Mouse (Mus musculus): ENCODE data around the gene Gm42742. TPM values are rescaled to one million over a fixed set of nuclear protein-coding genes. Genes with fewer than 3 reads are reported as not detected.
A peak's percentile ranks its signal among the peaks of the same experiment; 100 is the strongest.

Gene Gm42742
- polyA plus RNA-seq, 1 experiment from 2014 or later = 81.2 TPM

DNA sequence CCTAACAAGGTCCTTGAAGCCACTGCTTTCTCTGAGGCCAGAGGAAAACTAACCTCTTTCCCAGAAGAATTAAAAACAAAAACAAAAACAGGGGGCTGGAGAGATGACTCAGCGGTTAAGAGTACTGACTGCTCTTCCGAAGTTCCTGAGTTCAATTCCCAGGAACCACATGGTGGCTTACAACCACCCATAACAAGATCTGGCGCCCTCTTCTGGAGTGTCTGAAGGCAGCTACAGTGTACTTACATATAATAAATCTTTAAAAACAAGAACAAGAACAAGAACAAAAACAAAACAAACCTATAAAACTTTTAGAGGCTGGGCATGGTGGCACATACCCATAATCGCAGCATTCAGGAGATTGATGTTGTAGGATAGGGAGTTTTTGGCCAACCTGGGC is 24.4 kb downstream of the Gm42742 start:
- Histone ChIP-seq H3K36me3 (no peaks in the 10 kb centered on the region), H3K4me3 (replicated peaks) (no peak overlapping the region), H3K9me3 (no peaks in the 10 kb centered on the region), H3K4me1 (replicated peaks) (no peaks in the 10 kb centered on the region), H3K9ac (replicated peaks) (no peak overlapping the region), H3K27me3 (no peaks in the 10 kb centered on the region), H3K4me2 (no peak overlapping the region), H3K27ac (no peak overlapping the region)
- no peak for ATAC-seq (ENCODE audit: insufficient number of reproducible peaks, insufficient read depth, low FRiP score, low TSS enrichment, low read depth)
- WGBS = 90% methylated on average over 4 of the region's 4 CpGs

DNA sequence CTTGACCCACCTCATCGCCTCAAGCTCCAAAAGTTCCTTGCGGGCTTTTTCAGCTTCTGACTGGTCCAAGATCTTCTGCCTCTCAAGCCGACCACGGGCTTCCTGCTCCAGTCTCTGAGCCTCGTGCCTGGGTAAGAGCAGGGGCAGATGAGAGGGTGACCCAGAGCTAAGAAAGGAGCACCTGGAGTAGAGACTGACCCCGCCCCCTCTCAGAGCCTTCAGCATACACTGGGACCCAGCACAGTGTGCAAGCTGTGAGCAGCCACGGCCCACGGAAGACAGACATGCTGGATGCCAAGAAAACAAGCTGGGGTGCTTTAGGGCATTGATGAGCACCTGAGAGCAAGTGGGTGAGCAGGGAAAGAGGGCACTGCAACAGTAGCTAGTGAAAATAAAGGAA is 32.1 kb downstream of the Gm42742 start:
- Histone ChIP-seq H3K36me3 (no peaks in the 10 kb centered on the region), H3K9ac (replicated peaks) (no peak overlapping the region; the same call in 1 of the 2 replicates), H3K4me3 (replicated peaks) (no peak overlapping the region), H3K27me3 (no peaks in the 10 kb centered on the region), H3K4me1 (replicated peaks) (0 out of 2 replicates have a peak, but pooled peaks cover 4% of the 10 kb centered on the region), H3K27ac (no peak overlapping the region), H3K9me3 (no peaks in the 10 kb centered on the region), H3K4me2 (no peak overlapping the region)
- 76% methylated on average over 8 of the region's 8 CpGs for WGBS
- no peak for ATAC-seq (ENCODE audit: insufficient number of reproducible peaks, insufficient read depth, low FRiP score, low TSS enrichment, low read depth)

DNA sequence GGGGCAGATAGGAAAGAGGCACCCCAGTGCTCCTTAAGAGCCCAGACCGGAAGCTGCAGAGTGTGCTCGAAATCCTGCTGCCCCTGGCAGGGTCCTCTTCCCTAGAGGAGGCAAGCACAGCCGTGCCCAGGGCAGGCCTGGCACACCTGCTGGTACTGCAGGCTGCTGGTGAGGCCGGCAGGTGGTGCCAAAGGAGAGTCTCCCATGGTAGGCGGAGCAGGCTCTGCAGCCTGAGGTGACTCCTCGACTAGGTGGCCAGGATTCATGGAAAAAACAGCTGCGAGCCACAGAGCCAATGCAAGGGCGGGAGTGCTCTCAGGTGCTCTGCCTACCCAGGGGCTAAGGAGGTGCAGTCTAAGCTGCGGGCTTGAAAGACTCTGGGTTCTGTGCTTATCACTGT is 34.6 kb downstream of the Gm42742 start:
- H3K27ac ChIP-seq = no peak overlapping the region
- H3K27me3 ChIP-seq = no peaks in the 10 kb centered on the region
- H3K4me3 ChIP-seq (replicated peaks) = no peak overlapping the region
- H3K4me1 ChIP-seq (replicated peaks) = 0 out of 2 replicates have a peak, but pooled peaks cover 4% of the 10 kb centered on the region
- no peak for ATAC-seq (ENCODE audit: insufficient number of reproducible peaks, insufficient read depth, low FRiP score, low TSS enrichment, low read depth)
- H3K36me3 ChIP-seq = peaks cover 2% of the 10 kb centered on the region; the same call in 1 of the 2 replicates
- H3K9ac ChIP-seq (replicated peaks) = no peak overlapping the region
- no peaks in the 10 kb centered on the region for H3K9me3 ChIP-seq
- no peak overlapping the region for H3K4me2 ChIP-seq
- 42% methylated on average over 9 of the region's 9 CpGs for WGBS

DNA sequence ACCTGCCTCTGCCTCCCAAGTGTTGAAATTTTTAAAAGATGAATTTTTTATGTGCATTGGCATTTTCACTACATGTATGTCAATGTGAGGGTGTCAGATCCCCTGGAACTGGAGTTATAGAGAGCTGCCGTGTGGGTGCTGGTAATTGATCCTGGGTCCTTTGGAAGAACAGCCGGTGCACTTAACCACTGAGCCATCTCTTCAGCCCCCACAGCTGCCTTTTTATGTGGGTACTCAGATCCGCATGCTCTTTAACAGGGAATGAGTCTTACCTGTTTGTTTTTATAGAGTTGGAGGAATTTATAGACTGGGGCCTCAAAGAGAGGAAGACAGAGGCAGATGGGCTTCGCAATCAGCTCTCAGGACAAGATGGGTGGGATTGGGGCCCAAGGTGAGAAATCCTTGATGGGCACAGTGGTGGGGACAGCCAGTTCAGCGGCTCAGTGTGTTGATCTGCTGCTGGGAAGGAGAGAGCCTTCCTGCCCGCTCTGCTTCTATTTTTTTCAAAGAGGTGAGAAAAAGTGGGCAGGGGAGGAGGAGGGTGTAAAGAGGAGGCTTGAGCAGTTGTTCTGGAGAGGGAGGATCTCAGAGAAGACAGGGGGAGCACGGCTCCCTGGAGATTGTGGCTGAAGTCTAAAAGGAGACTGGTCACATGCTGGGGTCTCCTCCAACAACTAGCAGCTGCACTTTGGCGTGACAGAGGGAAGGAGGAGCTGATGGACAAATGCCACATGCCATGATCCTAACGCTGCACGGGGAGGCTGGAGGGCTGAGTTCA is 36.0 kb downstream of the Gm42742 start:
- H3K27ac ChIP-seq = no peak overlapping the region
- ATAC-seq (ENCODE audit: insufficient number of reproducible peaks, insufficient read depth, low FRiP score, low TSS enrichment, low read depth) = no peak
- H3K4me3 ChIP-seq (replicated peaks) = no peak overlapping the region
- peaks cover 15% of the 10 kb centered on the region for H3K36me3 ChIP-seq
- 33% methylated on average over 10 of the region's 10 CpGs for WGBS
- no peak overlapping the region for H3K4me2 ChIP-seq
- no peak overlapping the region for H3K9ac ChIP-seq (replicated peaks)
- no peaks in the 10 kb centered on the region for H3K27me3 ChIP-seq
- H3K9me3 ChIP-seq = no peaks in the 10 kb centered on the region
- 0 out of 2 replicates have a peak, but pooled peaks cover 4% of the 10 kb centered on the region for H3K4me1 ChIP-seq (replicated peaks)

DNA sequence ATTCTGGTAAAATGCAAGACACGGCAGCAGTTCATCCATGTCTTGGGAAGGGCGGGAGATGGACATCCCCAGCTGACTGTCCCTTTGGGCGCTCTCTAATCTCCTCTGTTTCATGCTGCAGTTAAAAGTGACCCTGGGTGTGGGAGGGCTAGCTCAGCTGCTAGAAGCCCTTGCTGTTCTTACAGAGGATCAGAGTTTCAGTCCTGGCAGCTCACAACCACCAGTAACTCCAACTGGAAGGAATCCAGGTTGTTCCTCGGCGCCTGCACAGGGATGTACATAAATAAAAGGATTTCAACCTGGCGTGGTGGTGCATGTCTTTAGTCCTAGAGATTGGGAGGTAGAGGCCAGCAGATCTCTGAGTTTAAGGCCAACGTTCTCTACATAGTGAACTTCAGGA is 37.8 kb downstream of the Gm42742 start:
- H3K4me2 ChIP-seq = no peak overlapping the region
- H3K9ac ChIP-seq (replicated peaks) = no peak overlapping the region
- 80% methylated on average over 7 of the region's 7 CpGs for WGBS
- H3K27me3 ChIP-seq = no peaks in the 10 kb centered on the region
- no peak overlapping the region for H3K27ac ChIP-seq
- ATAC-seq (ENCODE audit: insufficient number of reproducible peaks, insufficient read depth, low FRiP score, low TSS enrichment, low read depth) = no peak
- peaks cover 32% of the 10 kb centered on the region for H3K36me3 ChIP-seq
- H3K4me1 ChIP-seq (replicated peaks) = 0 out of 2 replicates have a peak, but pooled peaks cover 4% of the 10 kb centered on the region
- no peaks in the 10 kb centered on the region for H3K9me3 ChIP-seq
- no peak overlapping the region for H3K4me3 ChIP-seq (replicated peaks)

DNA sequence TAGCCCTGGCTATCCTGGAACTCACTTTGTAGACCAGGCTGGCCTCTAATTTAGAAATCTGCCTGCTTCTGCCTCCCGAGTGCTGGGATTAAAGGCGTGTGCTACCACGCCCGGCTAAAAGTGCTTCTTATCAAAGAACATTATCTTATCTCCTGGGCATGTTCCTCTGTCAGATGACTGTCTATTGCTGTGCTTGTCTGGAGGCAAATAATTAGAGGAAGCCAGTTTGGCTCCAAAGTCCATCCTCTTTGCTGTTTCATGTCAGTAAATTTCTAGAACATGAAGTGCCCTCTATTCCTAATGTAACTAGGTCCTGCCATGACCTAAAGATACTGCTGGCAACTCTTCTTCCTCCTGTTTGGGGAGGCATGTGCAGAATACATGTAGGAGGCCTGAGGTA is 38.8 kb downstream of the Gm42742 start:
- H3K4me2 ChIP-seq = no peak overlapping the region
- no peak overlapping the region for H3K9ac ChIP-seq (replicated peaks)
- peaks cover 37% of the 10 kb centered on the region for H3K36me3 ChIP-seq
- H3K4me1 ChIP-seq (replicated peaks) = peaks cover 8% of the 10 kb centered on the region; the same call in 1 of the 2 replicates
- no peak for ATAC-seq (ENCODE audit: insufficient number of reproducible peaks, insufficient read depth, low FRiP score, low TSS enrichment, low read depth)
- no peaks in the 10 kb centered on the region for H3K9me3 ChIP-seq
- H3K27me3 ChIP-seq = no peaks in the 10 kb centered on the region
- WGBS = 91% methylated on average over 4 of the region's 4 CpGs
- no peak overlapping the region for H3K27ac ChIP-seq
- no peak overlapping the region for H3K4me3 ChIP-seq (replicated peaks)

DNA sequence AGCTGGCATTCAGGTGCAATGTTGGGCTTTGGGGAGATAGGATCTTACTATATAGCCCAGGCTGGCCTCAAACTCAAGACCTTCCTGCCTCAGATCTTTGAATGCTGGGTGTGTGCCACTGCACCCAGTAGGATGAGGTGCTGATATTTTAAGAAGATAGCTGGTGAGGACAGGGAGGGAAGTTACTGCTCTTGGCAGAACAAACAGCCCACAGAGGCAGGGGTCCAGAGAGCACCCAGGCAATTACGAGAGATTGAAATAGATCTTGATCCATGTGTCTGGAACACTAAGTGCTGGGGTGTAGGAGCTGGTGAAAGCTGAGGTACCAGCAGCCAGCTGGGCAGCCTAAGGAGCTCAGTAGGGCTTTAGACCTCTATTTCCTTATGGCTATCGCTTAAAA is 39.3 kb downstream of the Gm42742 start:
- no peak overlapping the region for H3K4me3 ChIP-seq (replicated peaks)
- H3K4me1 ChIP-seq (replicated peaks) = peaks cover 11% of the 10 kb centered on the region; the same call in 1 of the 2 replicates
- no peaks in the 10 kb centered on the region for H3K27me3 ChIP-seq
- ATAC-seq (ENCODE audit: insufficient number of reproducible peaks, insufficient read depth, low FRiP score, low TSS enrichment, low read depth) = no peak
- 82% methylated on average over 2 of the region's 2 CpGs for WGBS
- peaks cover 37% of the 10 kb centered on the region for H3K36me3 ChIP-seq
- H3K4me2 ChIP-seq = no peak overlapping the region
- no peak overlapping the region for H3K9ac ChIP-seq (replicated peaks)
- H3K27ac ChIP-seq = no peak overlapping the region
- no peaks in the 10 kb centered on the region for H3K9me3 ChIP-seq

DNA sequence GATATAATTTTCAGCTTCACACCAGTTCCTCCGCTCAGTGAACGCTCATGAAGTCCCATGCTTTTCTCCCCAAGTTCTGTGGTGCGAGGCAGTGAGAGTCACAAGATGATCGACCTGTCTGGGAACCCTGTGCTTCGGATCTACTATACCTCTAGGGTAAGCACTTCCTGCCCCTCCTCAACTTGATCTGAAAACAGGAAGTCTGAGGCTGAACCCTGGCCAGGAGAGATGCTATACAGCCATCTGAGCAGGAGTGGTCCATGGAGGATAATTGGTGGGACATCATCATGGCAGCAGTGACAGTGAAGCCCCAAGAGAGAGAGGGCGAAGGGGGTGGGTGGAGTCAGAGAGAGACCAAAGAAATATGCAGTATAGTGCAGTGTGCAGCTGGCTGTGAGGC is 42.1 kb downstream of the Gm42742 start:
- WGBS = 95% methylated on average over 6 of the region's 6 CpGs
- H3K4me3 ChIP-seq (replicated peaks) = no peak overlapping the region
- no peak for ATAC-seq (ENCODE audit: insufficient number of reproducible peaks, insufficient read depth, low FRiP score, low TSS enrichment, low read depth)
- no peaks in the 10 kb centered on the region for H3K9me3 ChIP-seq
- no peak overlapping the region for H3K9ac ChIP-seq (replicated peaks)
- H3K27ac ChIP-seq = no peak overlapping the region
- no peak overlapping the region for H3K4me2 ChIP-seq
- H3K36me3 ChIP-seq = peaks cover 37% of the 10 kb centered on the region
- no peaks in the 10 kb centered on the region for H3K27me3 ChIP-seq
- peaks cover 9% of the 10 kb centered on the region; the same call in 1 of the 2 replicates for H3K4me1 ChIP-seq (replicated peaks)

DNA sequence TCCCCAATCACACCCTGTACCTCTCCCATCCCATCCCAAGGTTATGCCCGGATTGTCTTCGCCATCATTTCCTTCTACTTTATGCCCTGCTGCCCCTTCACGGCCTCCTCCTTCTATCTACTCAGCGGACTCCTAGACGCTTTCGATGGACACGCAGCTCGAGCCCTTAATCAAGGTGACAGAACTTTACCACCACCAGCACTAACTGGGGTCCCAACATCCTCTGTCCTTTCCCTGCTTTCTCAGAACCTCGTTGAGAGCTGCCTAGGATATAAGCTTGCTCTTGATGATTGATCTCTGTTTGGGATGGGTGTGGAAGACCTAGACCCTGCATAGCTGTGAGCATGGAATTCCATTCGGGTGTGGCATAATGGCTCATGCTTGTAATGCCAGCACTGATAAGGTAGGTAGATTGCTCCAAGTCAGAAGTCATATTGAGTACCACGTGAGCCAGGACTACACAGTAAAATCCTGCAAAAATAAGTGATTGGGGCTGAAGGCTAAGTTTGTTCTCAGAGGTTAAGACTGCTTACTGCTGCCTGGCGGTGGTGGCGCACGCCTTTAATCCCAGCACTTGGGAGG is 43.9 kb downstream of the Gm42742 start:
- WGBS = 28% methylated on average over 14 of the region's 14 CpGs
- peak overlapping the region; percentile 91 for H3K4me2 ChIP-seq
- peak overlapping the region; percentile 100 for H3K4me3 ChIP-seq (replicated peaks)
- peaks cover 37% of the 10 kb centered on the region for H3K36me3 ChIP-seq
- H3K27ac ChIP-seq = peak overlapping the region; percentile 89
- H3K27me3 ChIP-seq = no peaks in the 10 kb centered on the region
- H3K4me1 ChIP-seq (replicated peaks) = peaks cover 9% of the 10 kb centered on the region; the same call in 1 of the 2 replicates
- peak overlapping the region; percentile 96 for H3K9ac ChIP-seq (replicated peaks)
- ATAC-seq (ENCODE audit: insufficient number of reproducible peaks, insufficient read depth, low FRiP score, low TSS enrichment, low read depth) = peak; percentile 2; the same call in 1 of the 2 replicates
- no peaks in the 10 kb centered on the region for H3K9me3 ChIP-seq

DNA sequence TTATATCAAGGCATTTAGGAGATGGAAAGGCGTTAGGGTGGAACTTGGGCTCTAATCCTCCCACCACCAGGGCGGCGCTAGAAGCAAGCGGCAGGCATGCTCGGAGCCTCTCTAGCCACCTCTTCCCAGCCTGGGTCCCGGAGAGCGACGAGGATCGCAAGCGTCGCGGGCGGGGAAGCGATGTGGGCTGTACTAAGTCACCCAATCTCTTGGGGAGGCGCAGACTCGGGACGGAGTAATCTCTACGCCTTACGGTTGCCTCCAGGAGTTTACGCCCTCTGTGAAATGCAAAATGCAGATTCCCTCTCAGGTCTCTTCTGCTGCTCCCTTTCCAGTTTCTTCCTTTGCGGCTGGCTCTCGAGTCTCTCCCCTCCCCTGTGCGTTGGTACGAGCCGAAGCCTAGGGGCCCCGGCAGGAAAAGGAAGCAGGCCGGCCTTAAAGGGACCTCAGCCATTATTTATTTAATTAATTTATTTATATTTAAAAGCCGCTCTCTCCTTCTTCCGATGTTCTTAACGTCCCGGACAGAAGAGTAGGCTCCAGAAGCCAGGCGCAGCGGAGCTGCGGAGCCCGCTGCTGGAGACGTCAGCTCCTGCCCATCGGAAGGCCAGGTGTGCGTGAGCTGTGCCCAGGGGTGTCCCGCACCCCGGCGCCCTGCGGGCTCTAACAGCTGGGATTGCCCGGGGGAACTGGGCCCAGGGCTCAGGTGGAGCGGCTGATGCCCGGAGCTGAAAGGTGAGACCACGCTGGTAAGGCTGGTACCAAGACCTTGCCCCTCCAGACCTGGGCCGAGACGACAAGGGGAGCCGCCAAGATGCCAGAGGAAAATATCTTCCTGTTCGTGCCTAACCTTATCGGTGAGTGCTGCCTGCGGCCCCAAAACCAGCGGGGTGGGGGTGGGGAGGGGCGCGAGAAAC is 44.7 kb downstream of the Gm42742 start, which contains the start of gene Cdiptos:
TSS of gene Cdiptos (minus strand) at position 149 of the 917 bp plus-strand sequence.
- Histone ChIP-seq H3K27ac (peak within 1 kb of the TSS; percentile 89), H3K9me3 (no peaks in the 10 kb centered on the region), H3K4me1 (replicated peaks) (peaks cover 9% of the 10 kb centered on the region; the same call in 1 of the 2 replicates), H3K9ac (replicated peaks) (peak within 1 kb of the TSS; percentile 96), H3K4me3 (replicated peaks) (peak within 1 kb of the TSS; percentile 100), H3K4me2 (peak within 1 kb of the TSS; percentile 91), H3K36me3 (peaks cover 34% of the 10 kb centered on the region), H3K27me3 (no peaks in the 10 kb centered on the region)
- peak; percentile 93 for ATAC-seq (ENCODE audit: insufficient number of reproducible peaks, insufficient read depth, low FRiP score, low TSS enrichment, low read depth)
- under 1% methylated on average over 55 of the region's 55 CpGs for WGBS

DNA sequence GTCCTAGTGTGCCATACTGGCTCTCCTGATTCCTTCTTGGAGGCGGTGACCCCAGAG is 45.2 kb downstream of the Gm42742 start, which contains the start of gene Cdipt:
TSS of gene Cdipt (plus strand) at position 22 of the 57 bp plus-strand sequence.
- WGBS = 0% methylated on average over 1 of the region's 1 CpGs

More for the DNA sequence above, 45.2 kb downstream of the Gm42742 start, which contains the start of gene Cdipt:
- peak within 1 kb of the TSS; percentile 91 for H3K4me2 ChIP-seq
- H3K4me3 ChIP-seq (replicated peaks) = peak within 1 kb of the TSS; percentile 100
- no peak; the same call in 1 of the 2 replicates for ATAC-seq (ENCODE audit: insufficient number of reproducible peaks, insufficient read depth, low FRiP score, low TSS enrichment, low read depth)
- H3K9me3 ChIP-seq = no peaks in the 10 kb centered on the region
- peak within 1 kb of the TSS; percentile 89 for H3K27ac ChIP-seq
- H3K4me1 ChIP-seq (replicated peaks) = peaks cover 9% of the 10 kb centered on the region; the same call in 1 of the 2 replicates
- H3K36me3 ChIP-seq = peaks cover 30% of the 10 kb centered on the region
- peak within 1 kb of the TSS; percentile 96 for H3K9ac ChIP-seq (replicated peaks)
- no peaks in the 10 kb centered on the region for H3K27me3 ChIP-seq
